Mouse (Mus musculus) kidney, adult 2 months (tissue): ENCODE measurements around the gene Plgrkt. TPM values are rescaled to one million over a fixed set of nuclear protein-coding genes. Genes with fewer than 3 reads are reported as not detected.

Experiments used
- DNase-seq: peaks from one replicate; pipeline ENCODE4 v3.0.0; 2021
- H3K27ac ChIP-seq: fragments of 200-500 bp; 2 replicates; pipeline ENCODE4 v1.5.1; 2012; ENCODE audit warnings: low read depth, low read length, control low read depth, inconsistent platforms; ENCODE audit not compliant: insufficient read depth
- H3K27me3 ChIP-seq: fragments of 200-500 bp; replicated peaks from 2 replicates; pipeline ENCODE4 v1.6.1; 2012; ENCODE audit warnings: mild to moderate bottlenecking, moderate library complexity, low read length, inconsistent platforms; ENCODE audit not compliant: control insufficient read depth, insufficient read depth
- H3K36me3 ChIP-seq: fragments of 200-500 bp; 2 replicates; pipeline ENCODE4 v1.6.1; 2012; ENCODE audit warnings: mild to moderate bottlenecking, moderate library complexity, low read length, inconsistent platforms; ENCODE audit not compliant: control insufficient read depth, insufficient read depth
- H3K4me1 ChIP-seq: fragments of 200-500 bp; 2 replicates; pipeline ENCODE4 v1.6.1; 2011; ENCODE audit warnings: low read length; ENCODE audit not compliant: control insufficient read depth, insufficient read depth
- H3K4me3 ChIP-seq: fragments of 200-500 bp; 2 replicates; pipeline ENCODE4 v1.5.1; 2011; ENCODE audit warnings: mild to moderate bottlenecking, low read depth, low read length, control low read depth; ENCODE audit not compliant: insufficient read depth
- CTCF ChIP-seq: fragments of 200-500 bp; conservative IDR thresholded peaks from 2 replicates; pipeline ENCODE4 v1.5.1; 2011; ENCODE audit warnings: low read depth, mild to moderate bottlenecking, control low read depth, low read length, moderate library complexity, mixed read lengths; ENCODE audit not compliant: insufficient read depth, insufficient read length
- POLR2A ChIP-seq: fragments of 200-500 bp; IDR thresholded peaks from one replicate; pipeline ENCODE4 v1.6.1; 2011; ENCODE audit warnings: low read depth, low read length, control low read depth
- WGBS: fragments of 180-500 bp; shearing (Covaris S2); methylation state at CpG from one replicate; pipeline ENCODE4 v1.1.7; 2018; 5-methylcytosine and 5-hydroxymethylcytosine counted together
- polyA plus RNA-seq: library from polyadenylated mRNA; depleted of rRNA; stranded (reverse); fragments of >200 nt; gene quantifications from 2 replicates; pipeline ENCODE4 v1.2.3, GENCODE M21; 2012

Gene Plgrkt
- polyA plus RNA-seq, 1 experiment, result 25.2 TPM

GRCm38 (mm10) chr19:29393333-29393732, 26.1 kb upstream of the Plgrkt start:
- 88% methylated on average over 9 of the region's 9 CpGs for WGBS
- Histone ChIP-seq H3K4me3 (no peak overlapping the region), H3K36me3 (no peaks in the 10 kb centered on the region), H3K4me1 (no peaks in the 10 kb centered on the region), H3K27ac (no peak overlapping the region), H3K27me3 (no peaks in the 10 kb centered on the region)
- no peak for DNase-seq
- TF ChIP-seq CTCF, result no peak
- TF ChIP-seq POLR2A, result no peak

GRCm38 (mm10) chr19:29391279-29391678, 24.1 kb upstream of the Plgrkt start:
- DNase-seq, result no peak
- Histone ChIP-seq H3K27me3 (no peaks in the 10 kb centered on the region), H3K36me3 (no peaks in the 10 kb centered on the region), H3K4me3 (no peak overlapping the region), H3K27ac (no peak overlapping the region), H3K4me1 (no peaks in the 10 kb centered on the region)
- WGBS, result 56% methylated on average over 4 of the region's 4 CpGs
- TF ChIP-seq CTCF (no peak), POLR2A (no peak)

- Histone ChIP-seq H3K27ac (no peak overlapping the region), H3K36me3 (no peaks in the 10 kb centered on the region), H3K4me3 (no peak overlapping the region), H3K27me3 (no peaks in the 10 kb centered on the region), H3K4me1 (no peaks in the 10 kb centered on the region)
- no peak for DNase-seq
- 58% methylated on average over 5 of the region's 5 CpGs for WGBS
- no peak for TF ChIP-seq POLR2A
- TF ChIP-seq CTCF, result no peak
These were observed 23.3 kb upstream of the Plgrkt start for GRCm38 (mm10) chr19:29390483-29390882.

- Histone ChIP-seq H3K36me3 (no peaks in the 10 kb centered on the region), H3K4me3 (no peak overlapping the region), H3K4me1 (no peaks in the 10 kb centered on the region), H3K27ac (no peak overlapping the region), H3K27me3 (no peaks in the 10 kb centered on the region)
- no peak for TF ChIP-seq POLR2A
- no peak for TF ChIP-seq CTCF
- 87% methylated on average over 1 of the region's 1 CpGs for WGBS
- DNase-seq, result no peak
These were observed 21.6 kb upstream of the Plgrkt start for GRCm38 (mm10) chr19:29388818-29389217.

- no peak for DNase-seq
- Histone ChIP-seq H3K27me3 (no peaks in the 10 kb centered on the region), H3K4me3 (no peak overlapping the region), H3K4me1 (no peaks in the 10 kb centered on the region), H3K36me3 (no peaks in the 10 kb centered on the region), H3K27ac (no peak overlapping the region)
- WGBS, result 81% methylated on average over 4 of the region's 4 CpGs
- no peak for TF ChIP-seq CTCF
- TF ChIP-seq POLR2A, result no peak
These were observed 18.6 kb upstream of the Plgrkt start for GRCm38 (mm10) chr19:29385822-29386221.

GRCm38 (mm10) chr19:29384994-29385393, 17.8 kb upstream of the Plgrkt start:
- 73% methylated on average over 6 of the region's 6 CpGs for WGBS
- H3K4me3 ChIP-seq, result no peak overlapping the region
- H3K27ac ChIP-seq, result no peak overlapping the region
- H3K27me3 ChIP-seq, result no peaks in the 10 kb centered on the region
- no peak for TF ChIP-seq CTCF
- no peak for TF ChIP-seq POLR2A
- no peaks in the 10 kb centered on the region for H3K36me3 ChIP-seq
- H3K4me1 ChIP-seq, result no peaks in the 10 kb centered on the region
- no peak for DNase-seq

GRCm38 (mm10) chr19:29384412-29384811, 17.2 kb upstream of the Plgrkt start:
- H3K36me3 ChIP-seq, result no peaks in the 10 kb centered on the region
- 90% methylated on average over 9 of the region's 9 CpGs for WGBS
- TF ChIP-seq CTCF, result no peak
- no peak for TF ChIP-seq POLR2A
- no peak for DNase-seq
- H3K27ac ChIP-seq, result no peak overlapping the region
- no peaks in the 10 kb centered on the region for H3K27me3 ChIP-seq
- no peaks in the 10 kb centered on the region for H3K4me1 ChIP-seq
- H3K4me3 ChIP-seq, result no peak overlapping the region

- WGBS, result 87% methylated on average over 5 of the region's 5 CpGs
- Histone ChIP-seq H3K36me3 (no peaks in the 10 kb centered on the region), H3K4me3 (no peak overlapping the region), H3K27me3 (no peaks in the 10 kb centered on the region), H3K27ac (no peak overlapping the region), H3K4me1 (no peaks in the 10 kb centered on the region)
- TF ChIP-seq POLR2A (no peak), CTCF (no peak)
- DNase-seq, result no peak
These were observed 16.2 kb upstream of the Plgrkt start for GRCm38 (mm10) chr19:29383368-29383767.
